Mouse (Mus musculus) G1E-ER4 (cell line): Measurements from ENCODE around the gene Pcsk5. TPM values are rescaled to one million over a fixed set of nuclear protein-coding genes. Genes with fewer than 3 reads are reported as not detected.

ENCODE experiments used
- GATA1 ChIP-seq: IDR thresholded peaks from one replicate; pipeline ENCODE4 v1.8.0; 2012; ENCODE audit warnings: low read length, inconsistent platforms
- polyA plus RNA-seq: library from polyadenylated mRNA; stranded (reverse); fragments of >175 nt; gene quantifications from 2 replicates; pipeline ENCODE4 v1.2.3, GENCODE M21; 2012

Pcsk5 gene
- polyA plus RNA-seq, 1 experiment = not detected

DNA sequence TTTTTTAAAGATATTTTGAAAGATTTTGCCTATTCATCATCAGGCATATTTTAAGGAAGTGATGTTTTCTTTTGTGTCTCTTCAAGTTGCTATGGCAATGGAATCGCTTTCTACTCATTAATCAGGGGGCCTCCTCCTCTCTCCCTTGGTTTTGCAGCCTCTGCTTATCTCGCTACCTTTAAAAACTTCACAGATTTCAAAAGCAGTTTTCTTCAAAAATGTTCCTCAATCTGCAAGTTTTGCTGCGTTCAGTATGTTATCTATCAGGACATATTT is 347.6 kb downstream of the Pcsk5 start:
- TF ChIP-seq GATA1 = no peak

DNA sequence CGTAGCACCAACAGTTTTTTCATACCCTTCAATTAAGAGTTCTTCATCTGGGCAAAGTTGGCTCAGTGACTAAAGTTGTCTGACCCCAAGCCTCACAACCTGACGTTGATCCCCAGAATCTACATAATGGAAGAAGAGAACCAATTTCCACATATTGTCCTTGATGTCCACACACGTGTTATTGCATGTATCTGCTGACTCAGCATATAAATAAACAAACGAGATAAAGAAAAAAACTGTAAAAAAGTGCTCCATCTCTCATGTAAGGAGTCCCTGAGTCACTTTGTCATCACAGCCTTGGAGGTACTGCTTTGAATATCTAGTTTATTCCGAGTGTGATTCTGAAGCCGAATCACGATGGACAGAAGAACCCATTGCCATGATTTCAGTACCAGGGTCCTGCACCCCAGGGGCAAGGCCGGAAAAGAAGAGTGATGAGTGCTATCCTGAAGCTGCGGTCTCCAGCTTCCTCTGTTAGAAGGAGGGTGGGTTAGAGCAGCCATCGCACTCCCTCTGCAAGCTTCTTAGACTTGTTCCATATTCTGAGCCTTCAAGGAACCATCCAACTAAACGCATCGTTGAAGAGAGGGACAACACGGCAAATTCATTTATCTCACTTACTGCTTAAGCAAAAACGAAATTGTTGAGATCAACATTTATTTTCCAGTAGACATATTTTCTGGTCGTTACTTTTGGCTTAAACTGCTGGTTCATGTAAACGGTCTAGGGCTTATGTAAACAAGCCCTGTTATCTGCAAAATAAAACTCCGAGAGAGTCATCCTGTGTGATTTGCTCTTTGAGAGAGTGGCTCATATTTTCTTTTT is 348.2 kb downstream of the Pcsk5 start:
- TF ChIP-seq GATA1 = no peak

DNA sequence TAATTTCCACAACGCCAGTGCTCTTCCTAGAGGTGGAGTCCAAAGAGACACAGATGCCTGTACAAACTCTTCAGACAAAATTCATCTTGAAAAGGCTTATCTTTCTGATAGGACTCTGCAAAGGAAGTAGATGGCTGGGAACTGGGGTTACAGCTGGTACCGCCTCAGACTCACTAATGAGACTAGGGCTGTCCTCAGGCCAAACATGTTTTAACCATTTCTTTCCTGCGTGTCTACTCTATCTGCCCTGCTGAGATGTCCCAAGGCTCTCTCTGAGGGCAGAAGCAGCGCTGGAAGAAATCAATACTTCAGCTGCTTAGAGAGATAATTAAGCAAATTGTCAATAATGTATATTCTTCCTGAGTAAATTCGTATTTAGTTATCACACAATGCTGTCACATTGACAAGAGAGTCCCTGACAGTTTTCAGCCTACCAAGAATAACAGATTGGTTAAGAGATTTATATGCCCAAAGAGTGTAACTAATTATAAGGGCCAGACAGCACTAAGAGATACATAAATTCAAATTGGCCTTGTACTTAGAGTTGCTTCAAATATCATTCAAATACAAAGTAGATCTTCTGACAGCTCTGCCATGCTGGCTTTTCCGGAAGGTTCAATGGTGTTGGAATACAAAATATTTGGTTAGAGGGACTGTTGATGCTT is 355.2 kb downstream of the Pcsk5 start:
- no peak for TF ChIP-seq GATA1

DNA sequence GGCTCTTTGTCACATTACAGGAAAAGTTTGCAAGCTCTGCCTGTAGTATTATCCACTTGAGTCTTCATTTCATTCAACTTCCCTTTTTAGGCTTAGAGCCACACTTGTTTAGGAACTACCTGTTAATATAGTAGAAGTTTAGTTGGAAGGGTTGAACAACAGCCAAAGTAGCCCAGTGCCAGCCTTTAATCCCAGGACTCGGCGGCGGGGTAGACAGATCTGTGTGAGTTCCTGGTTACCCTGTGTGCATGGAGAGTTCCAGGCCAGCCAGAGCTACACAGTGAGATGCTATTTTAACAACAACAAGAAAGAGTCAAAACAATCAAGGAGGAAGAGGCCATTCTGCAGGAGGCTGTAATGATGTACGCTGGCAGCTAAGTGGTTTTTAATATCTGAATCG is 358.0 kb downstream of the Pcsk5 start:
- no peak for TF ChIP-seq GATA1

DNA sequence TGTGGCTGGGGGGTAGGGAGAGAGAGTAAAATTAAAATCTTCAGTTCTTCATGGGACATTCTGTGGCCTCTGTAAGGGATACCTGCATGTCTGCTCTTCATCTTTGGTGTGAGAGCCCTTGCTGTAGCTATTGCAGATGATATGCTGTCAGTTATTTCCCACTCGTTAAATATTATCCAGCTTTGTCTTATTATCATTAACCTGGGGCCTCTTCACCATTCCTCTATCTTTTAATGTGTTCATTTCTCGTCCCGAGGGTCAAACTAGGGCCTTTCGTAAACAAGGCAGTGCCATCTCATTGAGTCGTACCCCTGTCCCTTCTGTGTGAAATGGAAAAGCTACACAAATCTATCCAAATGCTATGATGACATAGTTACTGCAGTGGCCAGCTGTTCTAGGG is 361.4 kb downstream of the Pcsk5 start:
- no peak for TF ChIP-seq GATA1

DNA sequence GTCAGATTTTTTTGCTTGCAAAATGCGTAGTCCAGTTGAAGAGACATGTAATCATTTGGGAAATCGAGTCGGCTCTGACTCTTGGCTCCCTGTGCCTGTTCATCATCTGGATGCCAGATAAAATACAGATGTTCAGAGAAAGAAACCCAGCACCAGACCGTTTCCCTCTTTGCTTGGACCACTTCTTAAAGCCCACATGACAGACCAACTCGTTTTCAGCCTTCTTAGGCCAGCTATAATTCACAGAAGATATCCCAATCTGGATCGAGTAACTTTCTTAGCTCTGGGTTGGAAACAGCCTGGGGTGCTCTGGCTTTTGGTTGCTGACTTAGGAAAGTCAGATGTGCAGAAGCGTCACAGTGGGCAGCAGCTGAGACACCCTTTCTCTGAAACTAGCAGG is 365.6 kb downstream of the Pcsk5 start:
- TF ChIP-seq GATA1 = no peak

DNA sequence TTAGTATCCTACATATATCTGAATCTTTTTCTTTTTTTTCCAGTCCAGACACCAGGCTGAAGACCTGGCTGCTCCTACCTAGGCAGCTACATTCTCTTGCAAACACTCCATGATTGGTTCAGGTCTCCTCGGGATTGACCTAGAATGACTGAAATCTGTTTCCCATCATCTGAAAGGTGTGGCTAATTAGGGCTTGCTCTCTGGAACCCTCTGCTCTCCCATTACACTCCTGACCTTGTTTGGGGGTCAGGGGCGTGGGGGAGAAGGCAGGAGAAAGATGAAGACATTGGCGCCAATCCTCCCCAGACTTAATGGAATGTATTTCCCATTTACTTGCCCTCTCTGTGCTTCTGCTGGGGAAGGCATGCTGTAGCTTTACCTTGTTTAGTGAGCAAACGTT is 366.2 kb downstream of the Pcsk5 start:
- TF ChIP-seq GATA1 = no peak

DNA sequence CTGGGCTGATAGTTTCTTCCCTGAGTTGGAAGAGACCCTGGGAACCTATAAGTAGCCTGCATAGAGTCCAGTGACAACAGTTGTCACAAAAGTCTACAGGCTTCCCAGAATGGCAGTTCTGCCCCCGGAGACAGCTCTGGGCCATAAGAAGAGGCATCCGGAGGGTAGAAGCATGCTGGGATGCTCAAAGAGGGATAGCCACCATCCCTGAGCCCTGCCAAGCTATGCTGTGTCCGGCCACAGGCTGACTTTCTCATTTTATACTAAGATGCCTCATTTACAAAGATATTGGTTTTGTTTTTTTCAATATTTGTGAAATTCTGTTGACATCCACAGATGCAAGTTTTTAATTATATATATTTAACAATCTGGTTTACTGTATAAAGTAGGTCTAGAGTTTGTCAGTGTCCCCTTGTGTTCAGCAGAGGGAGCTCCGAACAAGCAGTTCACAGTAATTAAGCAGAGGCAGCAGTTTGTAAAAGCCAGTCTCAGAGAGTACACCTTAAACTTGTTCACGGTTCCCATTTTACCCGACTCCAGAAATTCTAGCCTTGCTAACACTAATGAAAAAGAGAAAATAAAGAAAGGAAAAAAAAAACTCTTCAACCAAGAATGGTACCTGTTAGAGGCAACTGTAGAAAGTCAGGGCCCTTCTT is 369.7 kb downstream of the Pcsk5 start:
- no peak for TF ChIP-seq GATA1

DNA sequence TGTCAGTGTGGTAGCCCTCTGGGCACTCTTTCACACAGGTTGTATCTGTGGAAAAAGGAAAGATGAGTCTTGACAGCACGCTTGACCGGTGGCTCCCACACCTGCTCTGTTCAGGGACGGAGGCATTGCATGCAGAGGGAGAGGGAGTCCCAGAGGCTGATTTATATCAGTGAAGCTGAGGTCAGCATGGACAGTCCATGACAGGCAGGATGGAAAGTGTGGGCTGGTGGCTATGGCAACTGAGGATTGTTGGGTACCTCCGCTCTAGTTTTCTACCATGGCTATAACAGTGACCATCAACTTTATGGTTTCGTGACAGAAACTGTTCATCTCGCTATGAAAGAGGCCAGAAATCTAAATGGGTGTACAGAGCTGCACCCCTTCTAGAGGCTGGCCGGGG is 385.4 kb downstream of the Pcsk5 start:
- no peak for TF ChIP-seq GATA1

DNA sequence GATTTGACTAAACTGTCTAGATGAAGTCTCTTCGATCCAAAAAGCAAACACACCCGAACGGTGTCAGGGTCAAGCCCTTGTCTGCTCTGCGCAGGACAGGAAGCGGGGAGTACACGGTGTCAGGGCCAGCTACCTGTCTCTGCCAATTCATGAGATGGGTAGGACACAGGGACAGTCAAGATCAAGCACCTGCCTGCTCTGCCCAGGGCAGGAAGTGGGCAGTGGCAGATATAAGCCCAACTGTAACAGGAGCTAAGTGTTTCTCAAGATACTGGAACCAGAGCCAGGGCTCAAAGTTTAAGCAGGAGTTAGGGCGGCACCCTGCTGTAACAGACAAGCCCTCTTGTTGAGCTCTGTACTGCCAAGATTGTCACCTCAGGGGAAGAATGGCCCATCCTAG is 393.9 kb downstream of the Pcsk5 start:
- TF ChIP-seq GATA1 = no peak

DNA sequence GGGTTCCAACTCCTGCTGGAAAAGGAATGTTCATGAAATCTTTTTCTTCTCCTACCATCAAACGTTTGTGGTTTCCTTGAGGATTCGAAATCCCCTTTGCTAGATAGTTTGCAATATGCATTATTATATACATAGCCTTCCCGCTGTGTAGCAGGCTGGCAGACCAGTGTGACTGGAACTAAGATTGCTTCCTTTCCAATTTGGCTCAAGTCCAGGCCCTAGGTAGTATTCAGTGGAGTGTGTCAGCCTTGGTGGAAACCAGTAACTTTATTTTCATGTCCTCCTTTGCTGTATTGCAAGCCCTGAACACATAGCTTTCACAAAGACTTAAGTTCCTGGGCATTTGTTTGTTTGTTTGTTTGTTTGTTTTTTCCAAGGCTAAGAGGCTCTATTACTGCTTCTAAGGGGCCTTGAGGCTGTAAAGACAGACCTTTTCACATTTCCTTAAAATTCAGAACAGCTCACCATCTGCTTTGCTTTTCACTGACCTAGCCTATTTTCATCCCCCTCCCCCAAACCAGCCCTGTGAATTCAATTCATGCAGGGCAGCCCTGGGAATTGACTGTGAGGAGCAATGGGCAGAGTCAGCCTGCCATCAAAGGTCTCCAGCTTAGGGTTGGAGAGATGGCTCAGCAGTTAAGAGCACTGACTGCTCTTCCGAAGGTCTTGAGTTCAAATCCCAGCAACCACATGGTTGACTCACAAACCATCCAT is 397.8 kb downstream of the Pcsk5 start:
- no peak for TF ChIP-seq GATA1

DNA sequence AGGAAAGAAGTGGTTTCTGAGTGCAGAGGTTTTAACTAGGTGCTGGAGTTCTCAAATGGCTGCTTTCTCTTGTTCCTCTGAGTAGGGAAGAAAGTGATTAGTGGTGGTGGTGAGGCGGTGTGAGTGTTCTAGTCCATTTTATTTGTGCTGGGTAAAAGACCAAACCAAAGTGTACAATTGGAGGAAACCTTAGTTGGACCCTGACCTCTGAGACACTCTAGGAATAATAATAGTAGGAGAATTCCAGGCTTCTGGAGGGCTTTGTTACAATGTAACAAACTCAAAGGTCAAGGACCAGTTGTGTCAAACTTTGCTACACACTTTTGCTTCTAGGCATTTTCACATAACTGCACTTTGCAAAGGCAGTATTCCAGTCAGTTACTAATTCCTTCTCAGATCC is 400.8 kb downstream of the Pcsk5 start:
- TF ChIP-seq GATA1 = no peak

DNA sequence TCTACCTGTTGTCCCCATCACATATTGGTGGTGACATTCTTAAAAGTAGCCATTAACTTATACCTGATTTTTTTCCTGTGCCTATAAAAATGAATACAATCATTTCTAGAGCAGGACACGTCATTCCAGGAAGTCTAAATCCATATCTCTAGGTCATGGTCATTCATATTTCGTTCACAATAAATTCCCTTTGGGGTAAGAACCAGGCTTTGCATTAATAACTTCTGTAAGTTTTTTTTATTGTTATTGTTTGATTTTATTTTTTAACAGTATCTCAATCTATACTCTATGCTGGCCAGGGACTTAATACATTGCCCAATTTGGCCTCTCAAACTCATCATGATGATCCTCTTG is 408.9 kb downstream of the Pcsk5 start:
- no peak for TF ChIP-seq GATA1

DNA sequence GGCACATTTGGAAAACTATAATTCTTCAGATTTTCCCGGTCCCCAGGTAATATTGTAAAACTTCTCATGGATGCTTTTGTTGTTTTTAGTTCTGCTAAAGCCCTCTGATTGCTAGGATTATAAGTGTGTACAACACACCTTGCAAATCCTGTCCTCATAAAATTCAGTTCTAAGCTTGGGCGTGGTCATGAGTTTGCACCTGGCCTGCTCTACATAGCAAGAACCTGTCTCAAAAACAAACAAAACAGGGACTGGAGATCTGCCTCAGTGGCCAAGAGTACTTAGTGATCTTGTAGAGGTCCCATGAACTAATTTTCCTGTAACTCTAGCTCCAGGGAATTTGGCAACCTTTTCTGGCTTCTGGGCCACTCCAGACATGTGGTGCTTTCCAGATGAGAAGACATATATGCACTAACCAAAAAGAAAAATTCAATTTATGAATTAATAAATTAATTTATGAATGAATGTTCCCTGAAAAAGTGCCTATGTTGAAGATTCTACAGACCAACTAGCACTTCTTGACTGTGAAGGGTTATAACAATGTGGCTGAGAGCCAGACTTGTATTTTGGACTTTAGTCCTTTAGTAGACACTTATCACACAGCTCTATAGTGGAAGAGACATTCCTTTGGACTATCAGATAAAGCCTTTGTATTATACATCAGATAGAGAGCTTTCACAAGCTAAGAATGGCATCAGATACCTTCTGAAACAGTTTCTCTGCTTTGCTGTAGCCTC is 409.4 kb downstream of the Pcsk5 start:
- no peak for TF ChIP-seq GATA1

DNA sequence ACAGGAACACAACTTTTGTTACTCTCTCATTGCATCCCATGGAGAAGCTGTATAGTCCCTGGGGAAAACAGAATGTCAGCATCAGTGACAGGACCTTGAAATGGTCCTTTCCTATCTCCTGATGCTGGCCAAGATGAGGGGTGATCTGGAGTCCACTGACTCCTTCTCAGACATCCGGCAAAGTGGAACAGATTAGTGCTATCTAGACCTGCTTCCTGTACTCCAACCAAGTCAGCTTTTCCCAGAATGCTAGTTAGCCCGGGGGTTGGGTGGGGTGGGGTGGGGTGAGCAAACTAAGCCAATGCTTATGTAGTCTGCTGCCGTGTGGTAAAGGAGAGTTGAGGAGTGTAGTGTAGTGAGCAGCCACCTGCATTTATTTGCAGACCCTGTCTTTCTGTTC is 414.1 kb downstream of the Pcsk5 start:
- no peak for TF ChIP-seq GATA1

DNA sequence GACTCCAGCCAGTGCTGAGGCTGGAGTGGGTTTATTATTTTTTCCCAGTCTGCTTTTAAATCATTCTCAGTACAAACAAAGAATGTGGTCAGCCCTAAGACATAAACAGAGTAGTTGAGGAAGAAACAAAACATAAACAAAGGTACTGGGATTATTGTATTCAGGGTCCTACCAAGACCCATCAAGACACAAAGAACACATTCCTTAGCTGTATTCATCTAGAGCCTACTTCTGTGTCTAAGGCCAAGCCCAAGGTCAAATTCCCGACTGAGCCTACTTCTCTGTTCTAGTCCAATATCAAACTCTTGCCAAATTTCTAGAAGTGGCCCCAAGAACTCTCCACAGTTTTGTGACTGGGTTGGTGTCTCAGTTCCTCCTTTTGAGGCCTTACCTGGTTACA is 419.6 kb downstream of the Pcsk5 start:
- TF ChIP-seq GATA1 = no peak
